Mouse (Mus musculus) ovary, postnatal 14 days (tissue): ENCODE data around the gene Zfp536.

ENCODE experiments used
- DNase-seq: peaks from one replicate; pipeline ENCODE4 v3.0.0; 2022; ENCODE audit warnings: low spot score

Zfp536 gene

DNA sequence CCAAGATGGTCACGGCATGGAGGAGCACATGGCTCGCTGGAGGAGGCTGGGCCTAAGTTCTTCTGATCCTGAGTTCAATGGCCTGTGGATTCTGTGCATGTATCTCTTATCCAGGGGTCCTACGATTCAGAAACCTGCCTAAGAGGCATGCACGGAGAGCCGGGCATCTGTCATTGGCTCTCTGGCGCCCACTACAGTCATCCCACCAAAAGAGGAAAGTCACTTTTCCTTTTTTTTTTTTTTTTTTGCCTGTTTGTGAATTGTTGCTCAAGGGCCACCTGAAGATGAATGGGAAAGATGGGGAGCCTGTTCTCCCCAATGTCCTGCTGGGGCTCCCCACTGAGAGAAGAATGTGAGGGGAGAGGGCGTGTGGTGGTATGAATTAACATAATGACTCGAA lies 301.7 kb downstream of the Zfp536 start:
- no peak for DNase-seq

DNA sequence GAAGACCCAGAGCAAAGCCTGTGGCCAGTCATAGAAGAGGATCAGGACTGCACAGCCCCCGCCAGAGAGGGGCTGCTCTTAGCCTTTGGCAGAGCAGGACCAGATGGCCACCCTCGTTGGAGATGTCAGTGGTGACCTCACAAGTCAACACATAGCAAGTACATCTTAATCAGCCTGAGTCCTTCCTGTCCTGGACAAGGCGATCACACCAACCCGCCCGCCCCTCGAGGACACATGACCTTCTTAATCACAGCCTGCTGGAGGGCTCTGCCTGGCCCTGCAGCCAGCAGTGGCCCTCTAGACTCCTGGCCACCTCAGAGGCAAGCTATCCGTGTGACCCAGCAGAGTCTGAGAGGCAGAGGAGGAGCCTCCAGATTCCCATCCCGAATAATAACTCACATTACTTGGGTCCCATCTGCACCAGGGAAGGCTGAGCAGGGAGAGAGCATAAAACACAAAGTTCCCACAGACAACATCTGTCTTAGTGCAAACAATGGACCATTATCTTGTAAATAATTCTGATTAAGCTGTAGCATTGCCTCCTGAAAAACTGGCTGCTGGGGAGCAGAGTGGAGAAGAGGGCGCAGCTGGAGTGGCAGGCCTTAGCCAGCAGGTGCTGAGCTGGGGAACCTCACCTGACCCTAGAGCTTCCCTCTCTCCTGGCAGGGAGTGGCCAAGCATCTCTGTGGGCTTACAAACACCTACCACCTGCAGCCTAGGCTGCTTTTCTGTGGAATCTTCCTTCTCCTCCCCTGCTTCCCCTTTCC lies 306.8 kb downstream of the Zfp536 start:
- DNase-seq, result no peak

DNA sequence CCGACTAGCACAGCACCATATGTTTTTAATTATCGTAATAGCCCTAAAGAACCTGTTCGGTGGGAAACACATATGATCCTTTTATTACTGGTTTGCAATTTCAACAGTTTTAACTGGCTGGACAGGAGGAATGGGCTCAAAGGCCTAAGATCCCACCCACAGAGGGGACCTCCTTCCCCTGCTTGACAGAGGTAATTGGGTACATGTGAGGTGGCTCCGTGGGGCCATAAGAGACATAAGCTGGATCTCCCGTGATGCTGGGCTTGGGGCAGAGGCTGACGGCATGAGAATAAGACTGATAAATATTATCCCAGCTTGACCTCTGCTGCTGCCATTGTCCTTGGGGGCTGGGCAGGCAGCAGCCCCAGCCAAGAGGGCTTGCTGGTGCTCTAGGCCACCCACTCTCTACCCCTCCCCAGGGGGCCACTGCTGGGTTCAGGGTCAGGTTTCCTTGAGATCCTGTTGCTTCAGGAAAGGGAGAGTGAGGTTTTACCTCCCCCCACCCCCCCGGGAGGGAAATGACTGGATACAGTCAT lies 309.2 kb downstream of the Zfp536 start:
- DNase-seq, result no peak

DNA sequence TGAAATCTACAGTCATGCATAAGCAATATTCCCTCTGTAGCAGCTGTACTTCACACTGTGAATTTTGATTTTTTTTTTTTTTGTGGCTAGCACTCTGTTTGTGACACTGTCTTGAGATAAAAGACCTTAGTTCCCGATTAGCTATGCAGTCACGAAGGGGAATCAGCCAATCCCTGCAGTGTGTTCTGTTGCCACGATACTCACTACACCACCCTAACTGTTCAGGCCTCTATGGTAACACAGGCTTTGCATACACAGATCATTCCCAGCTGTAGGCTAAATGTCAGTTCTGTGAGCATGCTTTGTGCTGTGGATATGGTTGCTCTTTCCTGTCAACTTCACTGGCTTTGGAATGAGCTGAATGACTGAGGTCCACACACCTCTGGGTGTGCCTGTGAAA lies 325.9 kb downstream of the Zfp536 start:
- no peak for DNase-seq

DNA sequence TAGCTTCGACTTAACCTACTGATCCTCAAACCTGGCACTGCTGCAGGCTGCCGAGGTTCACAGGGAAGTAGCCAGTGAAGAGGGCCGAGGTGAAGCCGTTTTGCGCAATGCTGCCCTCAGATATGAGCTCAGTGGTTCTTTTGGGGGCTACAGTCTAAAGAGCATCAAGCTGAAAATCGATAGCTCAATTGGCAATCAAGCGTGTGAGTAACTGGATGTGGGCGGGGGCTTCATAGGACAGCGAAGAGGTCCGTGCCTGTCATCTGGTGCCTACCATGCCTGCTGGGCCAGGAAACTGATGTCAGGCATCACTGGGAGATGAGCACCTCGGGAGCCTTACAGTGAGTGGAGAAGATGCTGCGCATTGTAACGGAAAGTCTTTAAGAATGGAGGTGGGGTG lies 333.5 kb downstream of the Zfp536 start:
- no peak for DNase-seq

DNA sequence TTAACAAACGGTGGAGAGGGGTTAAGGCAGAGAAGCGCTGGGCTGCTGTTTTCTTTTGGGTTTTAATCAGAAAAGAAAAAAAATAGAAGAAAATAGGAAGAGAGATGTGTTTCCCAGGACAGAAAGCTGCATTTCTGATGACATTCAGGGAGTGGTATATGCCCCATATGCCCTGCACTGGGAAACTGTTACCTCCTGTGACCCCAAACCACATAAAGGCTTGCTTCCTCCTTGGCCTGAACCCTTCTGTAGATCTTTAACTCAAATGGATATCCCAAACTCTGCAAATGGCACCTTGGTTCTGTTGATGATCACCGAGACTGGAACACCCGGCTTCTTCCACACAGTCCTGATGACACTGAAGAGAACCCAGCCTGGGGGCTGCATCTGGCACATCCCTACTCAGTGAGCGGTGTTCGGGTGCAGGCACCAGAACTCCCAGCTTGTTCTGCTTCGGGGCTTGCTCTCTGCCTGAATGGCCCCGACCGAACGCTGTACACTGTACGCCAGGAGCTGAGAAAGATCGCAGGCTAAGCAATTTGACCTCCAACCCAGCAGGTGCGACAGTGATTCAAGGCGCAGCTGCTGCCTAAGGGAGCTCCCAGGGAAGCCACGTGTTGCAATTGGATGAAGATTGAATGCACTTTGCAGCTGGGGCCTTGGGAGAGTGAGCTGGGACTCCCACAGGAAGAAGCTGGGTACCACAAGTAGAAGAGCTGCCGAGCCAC lies 334.2 kb downstream of the Zfp536 start:
- DNase-seq, result no peak

DNA sequence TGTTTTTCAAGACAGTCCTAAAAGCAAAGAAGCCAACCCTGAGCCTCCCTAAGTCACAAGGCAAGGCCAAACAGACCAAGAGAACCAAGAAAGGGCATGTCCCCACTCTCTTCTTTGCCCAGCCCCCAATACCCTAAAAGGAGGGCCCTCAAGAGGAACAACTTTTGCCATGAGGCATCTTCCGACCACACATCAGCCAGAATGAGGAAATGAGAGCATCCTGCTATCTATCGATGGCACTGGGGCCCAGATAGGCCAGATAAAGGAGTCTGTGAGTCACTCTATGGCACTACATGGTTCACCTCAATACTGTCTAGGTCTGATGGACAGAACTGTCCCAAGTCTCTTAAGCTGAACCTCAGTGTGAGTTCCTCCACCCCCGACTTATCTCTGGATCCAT lies 335.6 kb downstream of the Zfp536 start:
- DNase-seq, result no peak

DNA sequence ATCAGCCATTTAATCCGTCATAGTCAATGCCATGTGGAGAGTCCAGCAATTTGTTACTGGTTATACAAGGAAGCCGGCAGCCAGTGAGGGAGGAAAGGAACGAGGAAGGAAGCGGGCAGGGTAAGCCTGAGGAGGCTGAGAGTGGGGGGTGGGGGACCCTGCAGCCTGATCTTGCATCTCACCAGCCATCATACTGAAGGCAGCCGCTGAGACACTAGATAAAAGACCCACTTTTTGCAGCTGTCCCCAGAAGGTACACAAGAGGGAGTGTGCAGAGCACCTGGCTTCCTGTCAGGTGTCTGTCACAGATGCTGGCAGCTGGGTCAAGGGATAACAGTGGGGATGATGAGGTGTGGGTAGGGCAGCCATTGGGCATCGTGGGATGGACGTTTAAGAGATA lies 340.3 kb downstream of the Zfp536 start:
- DNase-seq, result no peak

DNA sequence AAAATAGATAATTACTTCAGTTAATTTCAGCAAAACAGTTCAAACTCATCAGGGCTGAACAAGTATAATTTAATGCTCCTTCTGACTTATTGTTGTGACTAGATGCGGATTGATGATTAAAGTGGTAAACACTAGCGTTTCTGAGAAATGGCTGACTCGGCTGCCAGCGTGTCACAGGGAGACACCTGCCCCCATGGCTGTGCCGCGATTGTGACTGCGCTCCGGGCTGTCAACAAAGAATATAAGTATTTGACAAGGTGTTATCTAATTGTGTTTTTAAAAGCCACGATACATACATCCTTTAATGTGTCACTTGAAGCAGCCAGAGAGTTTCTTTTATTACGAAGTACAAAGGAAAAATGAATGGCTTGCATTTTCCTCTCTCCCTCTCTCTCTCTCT lies 342.0 kb downstream of the Zfp536 start:
- DNase-seq, result no peak

DNA sequence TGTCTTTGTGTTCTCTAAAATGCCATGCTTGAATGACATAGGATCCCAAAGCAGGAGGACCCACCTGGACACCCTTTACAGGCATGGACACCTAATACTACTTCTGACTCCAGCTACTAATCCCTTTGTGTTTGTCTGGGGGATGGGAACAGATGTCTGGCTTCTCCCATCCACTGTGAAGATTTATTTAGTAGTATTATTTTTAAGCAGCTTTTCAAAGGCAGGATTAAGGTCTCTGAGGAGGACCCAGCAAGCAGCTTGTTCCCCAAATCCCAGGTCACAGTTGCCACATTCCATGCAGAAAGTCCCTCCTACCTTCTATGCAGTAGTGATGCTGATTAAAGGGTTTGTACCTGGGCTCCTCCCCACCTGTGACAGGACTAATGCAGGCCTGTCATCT lies 347.4 kb downstream of the Zfp536 start:
- no peak for DNase-seq

DNA sequence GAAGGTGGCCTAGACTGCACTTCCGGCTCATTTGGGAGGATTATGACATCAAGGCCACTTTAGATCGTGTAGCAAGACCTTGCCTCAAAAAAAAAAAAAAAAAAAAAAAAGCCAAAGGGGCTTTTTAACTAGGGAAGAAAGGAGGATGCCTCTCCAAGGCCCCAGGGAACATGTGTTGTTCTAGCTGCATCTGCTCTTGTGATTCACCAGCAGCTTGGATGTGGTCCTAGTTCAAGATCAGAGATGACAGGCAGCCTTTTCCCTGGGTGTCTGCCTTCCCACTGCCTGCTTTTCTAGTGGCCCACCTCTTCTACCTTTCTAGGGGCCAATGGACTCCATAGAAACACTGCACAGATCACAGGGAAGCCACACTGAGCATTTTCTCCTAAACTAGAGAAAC lies 350.5 kb downstream of the Zfp536 start:
- no peak for DNase-seq
